In genomic region chr5:120468830-120469229, GRCm38 (mm10) we compare ENCODE assay signal across 37 mouse cellular contexts. TPM values are rescaled to one million over a fixed set of nuclear protein-coding genes. Genes with fewer than 3 reads are reported as not detected.
"Had no signal": no experiment of that assay in that cellular context is flagged by ENCODE, and none has a peak within 500 bp of the region (broad histone marks: within the 10 kb centered on the region; RNA-seq: fewer than 3 reads in every experiment).

No protein-coding gene starts in this region.

- H3K27me3 ChIP-seq: heart, embryonic 12.5 days; intestine, embryonic 15.5 days; kidney, embryonic 15.5 days; limb, embryonic 15.5 days had no signal

- H3K4me2 ChIP-seq: heart, embryonic 12.5 days; hindbrain, embryonic 12.5 days; hindbrain, embryonic 14.5 days; intestine, embryonic 15.5 days; kidney, embryonic 15.5 days; limb, embryonic 13.5 days; limb, embryonic 15.5 days had no signal

- H3K27ac ChIP-seq: gastrocnemius, adult 2 months; heart, embryonic 10.5 days; hindbrain, embryonic 10.5 days; hindbrain, embryonic 12.5 days; hindbrain, embryonic 14.5 days; intestine, embryonic 15.5 days; kidney, embryonic 15.5 days; kidney, postnatal 0 days; layer of hippocampus, adult 2 months; left cerebral cortex, adult 2 months; limb, embryonic 13.5 days; limb, embryonic 15.5 days had no signal

- DNase-seq: gastrocnemius, adult 2 months; gastrocnemius, postnatal 10 days; gastrocnemius, postnatal 25 days; heart, adult 18-20 months; heart, postnatal 10 days; heart, postnatal 4 days; kidney, adult 8-10 months; kidney, postnatal 25 days; kidney, postnatal 4 days had no signal

- H3K4me3 ChIP-seq: gastrocnemius, adult 2 months; heart, embryonic 10.5 days; heart, embryonic 12.5 days; hindbrain, embryonic 10.5 days; hindbrain, embryonic 12.5 days; intestine, embryonic 15.5 days; kidney, embryonic 15.5 days; layer of hippocampus, adult 2 months; left cerebral cortex, adult 2 months; limb, embryonic 13.5 days; limb, embryonic 15.5 days had no signal

- H3K9me3 ChIP-seq: heart, embryonic 10.5 days; hindbrain, embryonic 12.5 days; intestine, embryonic 15.5 days; limb, embryonic 13.5 days; limb, embryonic 15.5 days had no signal

- H3K4me1 ChIP-seq: intestine, embryonic 15.5 days; limb, embryonic 15.5 days had no signal

- H3K9ac ChIP-seq: heart, embryonic 12.5 days; hindbrain, embryonic 12.5 days; hindbrain, embryonic 14.5 days; intestine, embryonic 15.5 days; kidney, embryonic 15.5 days; limb, embryonic 13.5 days; limb, embryonic 15.5 days had no signal

- ATAC-seq: forebrain, embryonic 16.5 days; hindbrain, embryonic 16.5 days; inflammation-experienced regulatory T-cells, adult 6 months; intestine, postnatal 0 days had no signal

- H3K36me3 ChIP-seq: heart, embryonic 10.5 days; heart, embryonic 12.5 days; hindbrain, embryonic 10.5 days; hindbrain, embryonic 12.5 days; intestine, embryonic 15.5 days; kidney, embryonic 15.5 days; limb, embryonic 13.5 days; limb, embryonic 15.5 days had no signal

RNA-seq across cellular contexts. Expression of gene Sdsl, which starts 3.8 kb away (rescaled TPM):
- polyA plus RNA-seq: inflammation-experienced regulatory T-cells, adult 6 months had no signal

RNA-seq across cellular contexts. Expression of gene Sds, which starts 7.5 kb away (rescaled TPM):
- total RNA-seq: gastrocnemius, postnatal 10 days; gastrocnemius, postnatal 25 days; gastrocnemius, postnatal 4 days; granulocyte monocyte progenitor cell, adult 5-6 weeks; heart, postnatal 10 days; heart, postnatal 4 days; layer of hippocampus, postnatal 10 days; left cerebral cortex, postnatal 14 days; left cerebral cortex, postnatal 36 days had no signal
- polyA plus RNA-seq: forebrain, embryonic 16.5 days; frontal cortex, adult 2 months; heart, embryonic 12.5 days; heart, embryonic 14.5 days; hindbrain, embryonic 10.5 days; hindbrain, embryonic 12.5 days; hindbrain, embryonic 14.5 days; inflammation-experienced regulatory T-cells, adult 6 months; intestine, embryonic 15.5 days; intestine, postnatal 0 days; kidney, embryonic 15.5 days; kidney, postnatal 0 days; limb, embryonic 11.5 days; limb, embryonic 13.5 days had no signal

RNA-seq across cellular contexts. Expression of gene Lhx5, which starts 37.3 kb away (rescaled TPM):
- total RNA-seq: gastrocnemius, adult 2 months; gastrocnemius, postnatal 10 days; gastrocnemius, postnatal 25 days; gastrocnemius, postnatal 4 days; granulocyte monocyte progenitor cell, adult 5-6 weeks; heart, adult 18-20 months; heart, adult 8-10 months; heart, postnatal 10 days; heart, postnatal 25 days; heart, postnatal 4 days; layer of hippocampus, postnatal 25 days; left cerebral cortex, adult 2 months; left cerebral cortex, postnatal 36 days had no signal
- polyA plus RNA-seq: heart, embryonic 14.5 days; heart, embryonic 16.5 days; inflammation-experienced regulatory T-cells, adult 6 months; intestine, embryonic 15.5 days; kidney, embryonic 15.5 days; kidney, postnatal 0 days; limb, embryonic 11.5 days; limb, embryonic 13.5 days; limb, embryonic 15.5 days had no signal
